Mouse (Mus musculus) lung, adult 18-20 months (tissue): ENCODE measurements around the gene Klhdc2.

Experiments
- DNase-seq, 2 experiments: peaks; one replicate each; pipeline ENCODE4 v3.0.0; 2022; ENCODE audit warnings: mixed read lengths in 2 of 2

Klhdc2 gene

GRCm38 (mm10) chr12:69302171-69302570, 5.7 kb downstream of the Klhdc2 start:
- DNase-seq, result no peak

GRCm38 (mm10) chr12:69304051-69304450, 7.6 kb downstream of the Klhdc2 start:
- no peak for DNase-seq

GRCm38 (mm10) chr12:69306333-69306732, 9.9 kb downstream of the Klhdc2 start:
- no peak for DNase-seq

- no peak for DNase-seq
Observed at GRCm38 (mm10) chr12:69309659-69310058, 13.2 kb downstream of the Klhdc2 start.

- no peak for DNase-seq
Observed at GRCm38 (mm10) chr12:69318431-69318830, 21.9 kb downstream of the Klhdc2 start.

GRCm38 (mm10) chr12:69331187-69331586, 34.7 kb downstream of the Klhdc2 start:
- DNase-seq, result peak in 1 of 2 experiments; percentile 16

- no peak for DNase-seq
Observed at GRCm38 (mm10) chr12:69332147-69332546, 35.7 kb downstream of the Klhdc2 start.

- peak; percentile 17 to 36 for DNase-seq
Observed at GRCm38 (mm10) chr12:69333547-69333946, 37.1 kb downstream of the Klhdc2 start.

- DNase-seq, result no peak
Observed at GRCm38 (mm10) chr12:69349928-69350327, 53.4 kb downstream of the Klhdc2 start.

GRCm38 (mm10) chr12:69351685-69352084, 55.2 kb downstream of the Klhdc2 start:
- no peak for DNase-seq

- DNase-seq, result peak; percentile 87 to 88
Observed at GRCm38 (mm10) chr12:69356546-69357299, 60.2 kb downstream of the Klhdc2 start, which contains the start of gene Nemf. Nemf (minus strand) TSS chr12:69357165.

- no peak for DNase-seq
Observed at GRCm38 (mm10) chr12:69357300-69357646, 60.8 kb downstream of the Klhdc2 start.
